Mouse (Mus musculus) embryonic facial prominence, embryonic 14.5 days (tissue): ENCODE measurements around the gene Rarres2. TPM values are rescaled to one million over a fixed set of nuclear protein-coding genes. Genes with fewer than 3 reads are reported as not detected.

Experiments
- ATAC-seq: fragments of 200-750 bp; cut with Nextera tagmentation; 2 replicates; pipeline ENCODE4 v1.8.0; 2017; ENCODE audit warnings: low read depth, moderate number of reproducible peaks, moderate TSS enrichment
- DNase-seq: peaks from one replicate; pipeline ENCODE4 v3.0.0-alpha.2; 2015; ENCODE audit warnings: low spot score
- H3K27ac ChIP-seq: fragments of 300-500 bp; sonication (generic); replicated peaks from 2 replicates; pipeline ENCODE4 v1.5.1; 2014; ENCODE audit warnings: low read depth, mild to moderate bottlenecking, low read length, moderate library complexity
- H3K27me3 ChIP-seq: fragments of 300-500 bp; sonication (generic); replicated peaks from 2 replicates; pipeline ENCODE4 v1.6.1; 2014; ENCODE audit warnings: low read length; ENCODE audit not compliant: control insufficient read depth, insufficient read depth
- H3K36me3 ChIP-seq: fragments of 300-500 bp; sonication (generic); 2 replicates; pipeline ENCODE4 v1.6.1; 2014; ENCODE audit warnings: low read length, mixed read lengths; ENCODE audit not compliant: control insufficient read depth, insufficient read depth
- H3K4me1 ChIP-seq: fragments of 300-500 bp; sonication (generic); 2 replicates; pipeline ENCODE4 v1.6.1; 2014; ENCODE audit warnings: antibody characterized with exemption, low read length; ENCODE audit not compliant: control insufficient read depth, insufficient read depth
- H3K4me2 ChIP-seq: fragments of 300-500 bp; sonication (generic); 2 replicates; pipeline ENCODE4 v1.6.1; 2014; ENCODE audit warnings: low read depth, mild to moderate bottlenecking, low read length, moderate library complexity, mixed read lengths
- H3K4me3 ChIP-seq: fragments of 300-500 bp; sonication (generic); 2 replicates; pipeline ENCODE4 v1.5.1; 2014; ENCODE audit warnings: low read depth, mild to moderate bottlenecking, low read length
- H3K9ac ChIP-seq: fragments of 300-500 bp; sonication (generic); 2 replicates; pipeline ENCODE4 v1.6.1; 2014; ENCODE audit warnings: low read depth, mild to moderate bottlenecking, low read length, moderate library complexity, mixed read lengths
- H3K9me3 ChIP-seq: fragments of 300-500 bp; sonication (generic); 2 replicates; pipeline ENCODE4 v1.6.1; 2016; ENCODE audit warnings: low read length; ENCODE audit not compliant: control insufficient read depth
- WGBS: fragments of 180-500 bp; shearing (Covaris S2); extraction: QIAGEN DNeasy Blood & Tissue Kit; methylation state at CpG from one replicate; pipeline ENCODE4 v1.1.7; 2014; 5-methylcytosine and 5-hydroxymethylcytosine counted together
- polyA plus RNA-seq: library from polyadenylated mRNA; unstranded; fragments of >200 nt; fragmentation: Nextera tagmentation; extraction: Ambion mirVana; gene quantifications from 2 replicates; pipeline ENCODE4 v1.2.1, GENCODE M21; 2014

The Rarres2 gene
- polyA plus RNA-seq, 1 experiment from 2014 or later, result 29.1 TPM

DNA sequence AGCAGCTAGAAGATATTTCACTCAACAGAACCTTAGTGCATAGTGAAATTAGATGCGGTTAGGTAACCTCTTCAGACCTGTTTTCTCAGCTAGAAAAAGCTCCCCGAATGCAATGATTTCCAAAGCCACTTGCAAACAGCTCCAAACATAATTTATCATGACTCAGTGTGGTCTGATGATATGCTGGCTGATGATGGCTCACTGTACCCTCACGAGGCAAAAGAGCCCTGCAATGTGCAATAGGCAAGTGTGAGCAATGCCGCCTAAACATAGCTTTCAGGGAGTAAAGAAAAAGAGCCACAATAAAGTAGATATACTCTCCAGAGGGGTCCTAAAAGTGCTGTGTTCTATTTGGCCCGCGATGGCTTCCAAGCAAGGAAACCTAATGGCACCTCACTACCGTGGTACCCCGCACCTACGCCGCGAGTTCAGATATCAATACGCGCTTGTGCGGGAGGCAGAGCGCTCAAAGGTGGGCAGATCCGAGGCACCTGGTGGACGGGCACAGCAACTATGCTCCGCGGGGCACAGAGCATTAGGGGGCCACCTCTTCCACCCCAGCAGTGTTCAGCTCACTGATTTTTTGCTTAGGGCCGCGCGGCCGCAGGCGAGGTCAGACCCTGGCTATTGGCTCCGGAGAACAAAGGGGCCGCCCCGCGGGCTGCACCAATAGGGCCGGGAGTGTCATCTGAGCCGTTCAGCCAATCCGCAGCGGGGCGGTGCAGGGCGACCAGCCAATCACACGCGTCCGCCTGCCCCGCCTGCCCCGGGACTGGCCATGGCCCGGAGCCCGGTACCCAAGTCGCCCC lies 28.9 kb upstream of the Rarres2 start, which contains the start of gene Zfp775:
Gene Zfp775 (plus strand): TSS at position 793 of the 809 bp plus-strand sequence.
- DNase-seq (peak; percentile 97), ATAC-seq (peak; percentile 99)
- Histone ChIP-seq H3K4me2 (peak within 1 kb of the TSS; percentile 90), H3K4me1 (peaks cover 6% of the 10 kb centered on the region), H3K9me3 (peaks cover 20% of the 10 kb centered on the region), H3K36me3 (peaks cover 37% of the 10 kb centered on the region), H3K27me3 (no peaks in the 10 kb centered on the region), H3K4me3 (peak within 1 kb of the TSS; percentile 80), H3K27ac (peak within 1 kb of the TSS; percentile 79), H3K9ac (peak within 1 kb of the TSS; percentile 81)
- WGBS, result 6% methylated on average over 38 of the region's 42 CpGs

GRCm38 (mm10) chr6:48600594-48600993 lies 28.0 kb upstream of the Rarres2 start:
- DNase-seq (no peak), ATAC-seq (no peak)
- H3K4me1 ChIP-seq, result peaks cover 6% of the 10 kb centered on the region
- no peak overlapping the region for H3K4me2 ChIP-seq
- no peak overlapping the region for H3K4me3 ChIP-seq
- H3K27me3 ChIP-seq, result no peaks in the 10 kb centered on the region
- no peak overlapping the region for H3K27ac ChIP-seq
- WGBS, result 90% methylated on average over 1 of the region's 1 CpGs
- H3K36me3 ChIP-seq, result peaks cover 45% of the 10 kb centered on the region
- peaks cover 26% of the 10 kb centered on the region for H3K9me3 ChIP-seq
- no peak overlapping the region for H3K9ac ChIP-seq

DNA sequence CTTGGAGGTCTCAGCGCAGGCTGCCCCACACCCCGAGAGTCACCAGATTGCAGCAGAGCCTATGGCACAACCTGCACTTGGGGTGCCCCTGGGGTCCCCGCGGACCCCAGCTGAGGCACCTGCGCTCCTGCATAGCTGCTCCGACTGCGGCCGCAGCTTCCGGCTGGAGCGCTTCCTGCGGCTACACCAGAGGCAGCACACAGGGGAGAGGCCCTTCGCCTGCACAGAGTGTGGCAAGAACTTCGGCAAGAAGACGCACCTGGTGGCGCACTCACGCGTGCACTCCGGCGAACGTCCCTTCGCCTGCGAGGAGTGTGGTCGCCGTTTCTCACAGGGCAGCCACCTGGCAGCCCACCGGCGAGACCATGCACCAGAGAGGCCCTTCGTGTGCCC lies 24.6 kb upstream of the Rarres2 start:
- DNase-seq (no peak), ATAC-seq (no peak)
- Histone ChIP-seq H3K4me2 (no peak overlapping the region), H3K9me3 (peaks cover 26% of the 10 kb centered on the region), H3K4me3 (no peak overlapping the region), H3K4me1 (peaks cover 5% of the 10 kb centered on the region), H3K27me3 (no peaks in the 10 kb centered on the region), H3K9ac (no peak overlapping the region), H3K36me3 (peaks cover 45% of the 10 kb centered on the region), H3K27ac (no peak overlapping the region)
- 96% methylated on average over 27 of the region's 27 CpGs for WGBS

GRCm38 (mm10) chr6:48596545-48597232 lies 24.1 kb upstream of the Rarres2 start:
- H3K4me1 ChIP-seq, result peaks cover 5% of the 10 kb centered on the region

GRCm38 (mm10) chr6:48595278-48595677 lies 22.7 kb upstream of the Rarres2 start:
- peak overlapping the region; percentile 84 for H3K4me2 ChIP-seq
- no peak for DNase-seq
- H3K27me3 ChIP-seq, result no peaks in the 10 kb centered on the region
- 0 out of 2 replicates have a peak overlapping the region, but pooled peaks have one; percentile 90 for H3K9ac ChIP-seq
- peaks cover 5% of the 10 kb centered on the region for H3K4me1 ChIP-seq
- peaks cover 45% of the 10 kb centered on the region for H3K36me3 ChIP-seq
- peaks cover 26% of the 10 kb centered on the region for H3K9me3 ChIP-seq
- no peak overlapping the region for H3K27ac ChIP-seq
- WGBS, result 71% methylated on average over 1 of the region's 1 CpGs
- peak overlapping the region; percentile 88; the same call in 1 of the 2 replicates for H3K4me3 ChIP-seq
- ATAC-seq, result no peak

More at GRCm38 (mm10) chr6:48596545-48597232, 24.1 kb upstream of the Rarres2 start:
- DNase-seq, result no peak
- Histone ChIP-seq H3K36me3 (peaks cover 45% of the 10 kb centered on the region), H3K9me3 (peaks cover 26% of the 10 kb centered on the region), H3K4me3 (no peak overlapping the region), H3K4me2 (no peak overlapping the region), H3K27ac (no peak overlapping the region), H3K27me3 (no peaks in the 10 kb centered on the region), H3K9ac (no peak overlapping the region)
- ATAC-seq, result no peak
- 96% methylated on average over 43 of the region's 45 CpGs for WGBS

- Histone ChIP-seq H3K36me3 (peaks cover 36% of the 10 kb centered on the region), H3K27me3 (no peaks in the 10 kb centered on the region), H3K9me3 (peaks cover 26% of the 10 kb centered on the region), H3K27ac (peak overlapping the region; percentile 79; the same call in 1 of the 2 replicates), H3K4me3 (peak overlapping the region; percentile 88), H3K9ac (peak overlapping the region; percentile 90), H3K4me1 (peaks cover 8% of the 10 kb centered on the region), H3K4me2 (peak overlapping the region; percentile 84)
- WGBS, result 3% methylated on average over 14 of the region's 41 CpGs
- peak; percentile 50 for DNase-seq
- ATAC-seq, result peak; percentile 53
Observed at GRCm38 (mm10) chr6:48594043-48594738, 21.6 kb upstream of the Rarres2 start.

DNA sequence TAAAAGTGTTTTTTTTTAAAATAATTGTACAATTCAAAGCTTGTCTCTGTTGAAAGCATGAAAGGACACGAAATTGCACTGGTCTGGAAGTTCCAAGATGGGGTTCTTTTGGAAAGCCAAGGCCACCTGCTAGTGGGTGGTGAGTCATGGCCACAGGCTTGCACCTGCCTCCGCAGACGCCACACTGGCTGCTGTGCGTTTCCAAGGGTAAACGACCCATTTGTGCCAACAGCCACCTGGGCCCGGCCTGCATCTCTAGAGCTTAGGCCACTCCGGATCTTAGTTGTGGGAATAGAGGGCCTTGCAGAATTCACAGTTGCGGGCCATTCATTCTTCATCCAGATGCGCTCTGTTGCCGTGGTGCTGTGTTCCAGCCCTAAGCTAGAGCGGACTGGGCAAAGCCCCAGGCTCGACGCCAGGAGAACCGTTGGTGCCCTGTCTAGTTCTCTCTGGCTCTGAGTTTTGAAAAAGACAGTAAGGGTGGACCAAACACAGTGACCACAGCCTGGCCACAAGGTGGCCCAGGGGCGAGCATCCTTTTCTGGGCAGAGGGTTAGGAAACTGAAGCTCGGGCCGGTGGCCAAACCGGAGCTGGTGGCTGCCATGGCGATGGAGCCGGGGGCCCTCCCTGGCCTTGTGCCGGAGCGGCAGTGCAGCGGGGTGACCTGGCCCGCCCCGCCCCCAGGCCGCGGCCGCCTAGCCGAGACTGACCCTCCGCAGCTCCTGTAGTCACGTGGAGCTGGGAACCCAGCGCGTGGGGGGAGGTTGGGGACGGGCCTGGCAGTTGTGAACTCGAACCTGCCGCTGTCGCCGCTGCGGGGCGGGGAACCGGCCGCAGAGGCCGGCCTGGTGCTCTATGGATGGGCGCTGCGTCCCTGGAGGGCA lies 20.8 kb upstream of the Rarres2 start, which contains the start of the genes Repin1 and Gm44965:
Gene Repin1 (plus strand): TSS at position 726 of the 885 bp plus-strand sequence.
Gene Gm44965 (plus strand): TSS at position 784 of the 885 bp plus-strand sequence.
- DNase-seq (peak; percentile 93), ATAC-seq (peak; percentile 93)
- peaks cover 28% of the 10 kb centered on the region for H3K36me3 ChIP-seq
- peaks cover 25% of the 10 kb centered on the region for H3K9me3 ChIP-seq
- H3K4me2 ChIP-seq, result peak within 1 kb of the TSS; percentile 84
- 13% methylated on average over 25 of the region's 45 CpGs for WGBS
- no peaks in the 10 kb centered on the region for H3K27me3 ChIP-seq
- H3K27ac ChIP-seq, result peak within 1 kb of the TSS; percentile 79; the same call in 1 of the 2 replicates
- H3K4me3 ChIP-seq, result peak within 1 kb of the TSS; percentile 88
- H3K4me1 ChIP-seq, result peaks cover 14% of the 10 kb centered on the region
- peak within 1 kb of the TSS; percentile 90 for H3K9ac ChIP-seq
